Mouse (Mus musculus): ENCODE measurements around the gene Acp1. TPM values are rescaled to one million over a fixed set of nuclear protein-coding genes. Genes with fewer than 3 reads are reported as not detected.

Gene Acp1
- total RNA-seq, 2 experiments from 2014 or later = 34.8 to 37.6 TPM

GRCm38 (mm10) chr12:30851871-30852270 is 59.5 kb downstream of the Acp1 start:
- no peak for DNase-seq
- Histone ChIP-seq H3K4me3 (no peak overlapping the region), H3K27ac (no peak overlapping the region)
- TF ChIP-seq CTCF (IDR thresholded peaks at IDR 0.05) = no peak
- intact Hi-C loops (cut with DNase I) = no loop called here

GRCm38 (mm10) chr12:30850902-30851301 is 60.5 kb downstream of the Acp1 start:
- H3K4me3 ChIP-seq = no peak overlapping the region
- TF ChIP-seq CTCF (IDR thresholded peaks at IDR 0.05) = no peak
- no peak overlapping the region for H3K27ac ChIP-seq
- intact Hi-C loops (cut with DNase I) = no loop called here
- peak; percentile 20 for DNase-seq

- intact Hi-C loops (cut with DNase I) = no loop called here
These were observed 62.9 kb downstream of the Acp1 start for GRCm38 (mm10) chr12:30848521-30848920.

More at GRCm38 (mm10) chr12:30848521-30848920, 62.9 kb downstream of the Acp1 start:
- no peak for DNase-seq
- no peak overlapping the region for H3K27ac ChIP-seq
- no peak for TF ChIP-seq CTCF (IDR thresholded peaks at IDR 0.05)
- H3K4me3 ChIP-seq = no peak overlapping the region

Other genes starting within 250 kb of the Acp1 start
- gene Alkal2, start 27.3 kb downstream of the Acp1 start, total RNA-seq (2021) = 1 to 10 TPM in 1 of 2 experiments, under 1 TPM in 1; 0.59 to 1.6 TPM
- under 1 TPM; 0.84 to 0.89 TPM for gene Sh3yl1, start 79 bp upstream of the Acp1 start, total RNA-seq (2021)
- not detected for gene Fam110c, start 162.3 kb upstream of the Acp1 start, total RNA-seq (2021)

Measured in gastrocnemius, adult 2 months (tissue).